Mouse (Mus musculus) adrenal gland, postnatal 0 days (tissue): Measurements from ENCODE around the gene Bphl. TPM values are rescaled to one million over a fixed set of nuclear protein-coding genes. Genes with fewer than 3 reads are reported as not detected.

Source experiments
- polyA plus RNA-seq: library from polyadenylated mRNA; unstranded; fragments of >200 nt; fragmentation: Nextera tagmentation; extraction: Ambion mirVana; gene quantifications from 2 replicates; pipeline ENCODE4 v1.2.1, GENCODE M21; 2015

Bphl gene
- 68.8 and 124 TPM in 2 replicates for polyA plus RNA-seq

GRCm38 (mm10) chr13:34037172-34038055 lies at the start of gene Bphl:
Gene Bphl (plus strand): TSS chr13:34037597.

GRCm38 (mm10) chr13:34002058-34003006 lies 35.1 kb upstream of the Bphl start, which contains the start of the genes Ripk1 and Serpinb6a:
Gene Ripk1 (plus strand): TSS chr13:34002363.
Gene Serpinb6a (minus strand): TSS chr13:34002794.

GRCm38 (mm10) chr13:34077492-34078271 lies 40.3 kb downstream of the Bphl start, which contains the start of gene Tubb2a:
Gene Tubb2a (minus strand): TSS chr13:34078007.

Other genes starting within 250 kb of the Bphl start
- gene Serpinb6e, start 194.2 kb upstream of the Bphl start, polyA plus RNA-seq: 0.08 TPM in 1 of 2 replicates, not detected in the other
- gene Serpinb6c, start 131.9 kb upstream of the Bphl start, polyA plus RNA-seq: 0.86 and 3.1 TPM in 2 replicates
- gene Nqo2, start 72.9 kb upstream of the Bphl start, polyA plus RNA-seq: 39.7 and 54.2 TPM in 2 replicates
- gene Ripk1, start 35.2 kb upstream of the Bphl start, polyA plus RNA-seq: 12.7 and 18.0 TPM in 2 replicates
- gene Serpinb6a, start 34.8 kb upstream of the Bphl start, polyA plus RNA-seq: 205 and 267 TPM in 2 replicates
- 153 and 442 TPM in 2 replicates for gene Tubb2a, start 40.4 kb downstream of the Bphl start, polyA plus RNA-seq
- 32.6 and 114 TPM in 2 replicates for gene Tubb2b, start 92.9 kb downstream of the Bphl start, polyA plus RNA-seq
- 98.8 and 136 TPM in 2 replicates for gene Psmg4, start 125.4 kb downstream of the Bphl start, polyA plus RNA-seq